Mouse (Mus musculus): Measurements from ENCODE around the gene Trim33. TPM values are rescaled to one million over a fixed set of nuclear protein-coding genes. Genes with fewer than 3 reads are reported as not detected.
A peak's percentile ranks its signal among the peaks of the same experiment; 100 is the strongest.

The Trim33 gene
- total RNA-seq, 2 experiments from 2014 or later = 13.9 to 18.0 TPM

GRCm38 (mm10) chr3:103354041-103354440, 74.9 kb downstream of the Trim33 start:
- DNase-seq = no peak

GRCm38 (mm10) chr3:103361150-103361549, 82.1 kb downstream of the Trim33 start:
- no peak for DNase-seq

GRCm38 (mm10) chr3:103364182-103364945, 85.3 kb downstream of the Trim33 start:
- no peak for DNase-seq

GRCm38 (mm10) chr3:103367176-103367970, 88.3 kb downstream of the Trim33 start:
- DNase-seq = no peak

GRCm38 (mm10) chr3:103368731-103369130, 89.6 kb downstream of the Trim33 start:
- no peak for DNase-seq

GRCm38 (mm10) chr3:103374028-103374427, 94.9 kb downstream of the Trim33 start:
- DNase-seq = peak; percentile 55

GRCm38 (mm10) chr3:103375181-103375855, 96.2 kb downstream of the Trim33 start:
- no peak for DNase-seq

GRCm38 (mm10) chr3:103378018-103378417, 98.9 kb downstream of the Trim33 start:
- no peak for DNase-seq

GRCm38 (mm10) chr3:103379371-103379770, 100.3 kb downstream of the Trim33 start:
- no peak for DNase-seq

GRCm38 (mm10) chr3:103380814-103381213, 101.7 kb downstream of the Trim33 start:
- no peak for DNase-seq

GRCm38 (mm10) chr3:103381441-103381840, 102.3 kb downstream of the Trim33 start:
- no peak for DNase-seq

GRCm38 (mm10) chr3:103382872-103383567, 103.9 kb downstream of the Trim33 start:
- DNase-seq = peak; percentile 98

- no peak for DNase-seq
Measured at GRCm38 (mm10) chr3:103384486-103384885, 105.4 kb downstream of the Trim33 start.

- no peak for DNase-seq
Measured at GRCm38 (mm10) chr3:103384949-103385348, 105.9 kb downstream of the Trim33 start.

- no peak for DNase-seq
Measured at GRCm38 (mm10) chr3:103385383-103386291, 106.5 kb downstream of the Trim33 start.

GRCm38 (mm10) chr3:103386292-103387031, 107.4 kb downstream of the Trim33 start:
- no peak for DNase-seq

- DNase-seq = no peak
Measured at GRCm38 (mm10) chr3:103392613-103393258, 113.6 kb downstream of the Trim33 start.

- no peak for DNase-seq
Measured at GRCm38 (mm10) chr3:103393283-103394060, 114.4 kb downstream of the Trim33 start.

GRCm38 (mm10) chr3:103394121-103394520, 115.0 kb downstream of the Trim33 start:
- no peak for DNase-seq

Data from gastrocnemius, postnatal 10 days (tissue).